Mouse (Mus musculus) C3H10T1/2 (cell line): ENCODE results near the gene Pgls. TPM values are rescaled to one million over a fixed set of nuclear protein-coding genes. Genes with fewer than 3 reads are reported as not detected.

Source experiments
- polyA plus RNA-seq, 2 experiments: library from polyadenylated mRNA; unstranded; fragments of >200 nt; fragmentation: generic; extraction: Trizol; gene quantifications; one replicate each; pipeline ENCODE4 v1.2.1; 2012; ENCODE audit warnings: missing spikeins in 2 of 2

Gene Pgls
- 100 to 1,000 TPM; 229 to 539 TPM for polyA plus RNA-seq

DNA sequence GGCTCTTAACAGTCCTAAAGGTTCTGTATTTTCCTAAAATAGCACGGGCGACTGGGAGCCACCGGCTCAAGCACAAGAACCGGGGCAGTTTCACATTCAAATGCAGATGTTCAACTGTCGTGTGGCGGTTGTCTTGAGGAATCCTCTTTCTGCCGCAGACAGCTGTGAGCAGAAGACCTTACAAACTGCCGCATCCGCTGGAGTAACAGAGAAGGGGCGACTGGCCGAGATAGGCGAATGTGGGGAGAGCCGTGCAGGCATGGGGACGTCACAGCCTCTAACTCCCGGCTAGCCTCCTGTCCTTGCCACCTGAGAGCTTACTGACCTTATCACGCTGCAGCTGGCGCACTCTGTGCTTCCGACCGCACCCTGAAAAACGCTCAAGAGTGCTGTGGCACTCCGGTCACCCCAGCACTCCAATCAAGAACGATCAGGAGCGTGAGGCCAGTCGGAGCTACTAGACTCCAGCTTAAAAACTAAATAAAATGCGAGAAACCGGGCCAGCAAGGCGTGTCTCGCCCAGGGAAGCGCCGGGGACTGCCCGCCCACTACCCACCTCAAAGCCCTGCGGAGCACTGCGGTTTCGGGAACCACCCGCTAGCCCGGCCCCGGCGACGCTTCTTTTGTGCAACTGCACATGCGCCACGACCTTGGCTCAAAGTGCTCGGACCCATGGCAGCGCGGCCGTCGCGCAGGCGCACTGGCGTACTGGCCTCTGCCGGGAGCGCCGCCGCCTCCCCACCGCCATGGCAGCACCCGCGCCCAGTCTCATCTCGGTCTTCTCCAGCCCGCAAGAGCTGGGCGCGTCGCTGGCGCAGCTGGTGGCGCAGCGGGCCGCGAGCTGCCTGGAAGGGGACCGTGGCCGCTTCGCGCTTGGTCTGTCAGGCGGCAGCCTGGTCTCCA, at the start of gene Pgls:
Gene Pgls (plus strand): TSS at position 706 of the 903 bp plus-strand sequence.

GRCm38 (mm10) chr8:71542632-71543343, 49.2 kb upstream of the Pgls start, which contains the start of gene Mvb12a:
TSS of gene Mvb12a (plus strand) at chr8:71542922.

DNA sequence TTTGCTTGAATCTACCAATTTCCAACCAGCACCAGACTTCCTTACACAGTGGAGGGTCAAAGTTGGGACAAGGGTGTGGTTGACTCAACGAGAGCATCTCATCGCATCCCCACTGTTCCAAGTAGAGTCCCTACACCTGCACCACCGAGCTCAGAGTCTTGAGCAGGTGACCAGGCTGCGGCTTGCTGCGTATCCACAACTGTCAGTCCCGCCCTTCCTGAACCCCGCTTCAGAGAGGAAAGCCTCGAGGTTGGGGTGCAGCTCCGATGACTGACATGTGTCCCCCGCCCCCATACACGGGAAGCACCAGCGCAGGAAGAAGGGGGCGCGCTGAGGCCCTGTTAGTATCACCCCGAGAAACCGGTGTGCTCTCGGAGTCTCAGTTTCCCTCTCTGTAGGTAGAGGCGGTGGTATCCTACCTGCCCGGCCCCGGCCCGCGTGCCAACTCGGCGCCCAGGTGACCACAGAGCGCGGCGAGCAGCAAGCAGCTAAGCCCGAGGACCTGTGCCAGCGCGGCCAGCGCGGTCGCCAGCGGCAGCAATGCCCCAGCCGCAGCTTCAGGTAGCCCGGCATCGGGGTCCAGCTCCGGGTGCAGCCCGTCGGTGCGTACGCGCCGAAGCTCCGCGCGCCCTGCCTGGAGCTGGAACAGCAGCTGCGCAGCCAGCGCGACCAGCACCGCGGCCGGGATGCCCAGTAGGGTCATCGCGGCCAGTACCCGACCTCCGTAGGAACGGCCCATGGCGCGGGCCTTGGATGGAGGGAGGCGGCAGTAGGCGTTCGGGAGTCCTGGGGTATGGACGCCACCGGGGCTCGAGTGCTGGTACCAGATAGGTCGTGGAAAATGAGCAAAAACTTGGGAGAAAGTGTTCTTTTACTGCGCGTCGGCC, 33.7 kb upstream of the Pgls start, which contains the start of gene Tmem221:
Gene Tmem221 (minus strand): TSS at position 801 of the 887 bp plus-strand sequence.

GRCm38 (mm10) chr8:71566501-71566900, 25.5 kb upstream of the Pgls start, which contains the start of gene Nxnl1:
TSS of gene Nxnl1 (minus strand) at chr8:71566601.

DNA sequence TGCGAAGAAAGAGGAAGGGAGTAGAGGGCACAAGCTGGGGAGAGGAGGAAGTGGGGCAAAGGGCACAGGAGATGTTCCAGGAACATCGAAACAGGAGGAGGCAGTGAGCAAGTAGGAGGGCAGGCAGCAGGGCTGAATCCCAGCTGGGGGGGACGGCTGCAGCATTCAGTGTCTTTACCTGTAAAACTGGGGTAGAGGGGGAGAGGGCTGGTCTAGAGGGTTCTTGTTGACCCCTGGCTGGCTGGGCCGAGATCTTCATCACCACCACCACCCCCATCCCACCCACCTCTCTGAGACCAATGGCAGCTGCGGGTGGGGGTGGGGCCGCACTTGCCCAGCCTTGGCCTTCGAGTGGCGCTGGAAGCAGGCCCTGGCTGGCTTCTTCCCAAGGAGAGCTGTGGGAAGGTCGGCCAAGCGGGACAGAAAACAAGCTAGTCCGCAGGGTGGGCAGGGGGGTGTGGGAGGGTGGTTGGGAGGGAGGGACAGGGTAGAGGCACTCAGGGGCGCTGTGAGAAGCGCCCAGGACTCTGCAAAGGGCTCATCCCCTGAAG, 23.5 kb upstream of the Pgls start, which contains the start of gene Slc27a1:
Gene Slc27a1 (plus strand): TSS at position 496 of the 551 bp plus-strand sequence.

GRCm38 (mm10) chr8:71597451-71597850, 5.5 kb downstream of the Pgls start, which contains the start of gene Fam129c:
TSS of gene Fam129c (plus strand) at chr8:71597648.

GRCm38 (mm10) chr8:71610822-71611651, 19.1 kb downstream of the Pgls start, which contains the start of gene Colgalt1:
TSS of gene Colgalt1 (plus strand) at chr8:71610998.

Other genes starting within 250 kb of the Pgls start
- gene Use1, start 225.3 kb upstream of the Pgls start, polyA plus RNA-seq = 100 to 1,000 TPM; 189 to 219 TPM
- gene Ocel1, start 220.9 kb upstream of the Pgls start, polyA plus RNA-seq = 10 to 100 TPM; 22.1 to 26.8 TPM
- 10 to 100 TPM; 49.2 to 58.0 TPM for gene Nr2f6, start 210.2 kb upstream of the Pgls start, polyA plus RNA-seq
- gene Ushbp1, start 196.4 kb upstream of the Pgls start, polyA plus RNA-seq = under 1 TPM in 1 of 2 experiments, not detected in 1; 0.08 TPM
- gene Babam1, start 195.3 kb upstream of the Pgls start, polyA plus RNA-seq = 100 to 1,000 TPM; 111 to 146 TPM
- 10 to 100 TPM in 1 of 2 experiments, 1 to 10 TPM in 1; 5.8 to 17.1 TPM for gene Ankle1, start 186.2 kb upstream of the Pgls start, polyA plus RNA-seq
- gene Abhd8, start 128.5 kb upstream of the Pgls start, polyA plus RNA-seq = 100 to 1,000 TPM in 1 of 2 experiments, 10 to 100 TPM in 1; 62.4 to 135 TPM
- 100 to 1,000 TPM in 1 of 2 experiments, 10 to 100 TPM in 1; 85.2 to 111 TPM for gene Mrpl34, start 127.2 kb upstream of the Pgls start, polyA plus RNA-seq
- gene Dda1, start 123.0 kb upstream of the Pgls start, polyA plus RNA-seq = 10 to 100 TPM; 60.9 to 90.0 TPM
- 10 to 100 TPM in 1 of 2 experiments, 1 to 10 TPM in 1; 4.6 to 25.7 TPM for gene Ano8, start 106.2 kb upstream of the Pgls start, polyA plus RNA-seq
- 10 to 100 TPM; 16.4 to 24.2 TPM for gene Gtpbp3, start 104.1 kb upstream of the Pgls start, polyA plus RNA-seq
- 1 to 10 TPM in 1 of 2 experiments, under 1 TPM in 1; 0.33 to 1.3 TPM for gene Plvap, start 80.4 kb upstream of the Pgls start, polyA plus RNA-seq
- under 1 TPM; 0.01 to 0.32 TPM for gene Ccdc194, start 66.5 kb upstream of the Pgls start, polyA plus RNA-seq
- gene Bst2, start 54.7 kb upstream of the Pgls start, polyA plus RNA-seq = 10 to 100 TPM; 11.1 to 98.6 TPM
- 100 to 1,000 TPM; 101 to 142 TPM for gene Mvb12a, start 49.3 kb upstream of the Pgls start, polyA plus RNA-seq
- not detected for gene Tmem221, start 33.3 kb upstream of the Pgls start, polyA plus RNA-seq
- under 1 TPM in 1 of 2 experiments, not detected in 1; 0.04 TPM for gene Nxnl1, start 25.6 kb upstream of the Pgls start, polyA plus RNA-seq
- 10 to 100 TPM; 10.5 to 16.2 TPM for gene Slc27a1, start 23.3 kb upstream of the Pgls start, polyA plus RNA-seq
- gene Fam129c, start 5.5 kb downstream of the Pgls start, polyA plus RNA-seq = 1 to 10 TPM in 1 of 2 experiments, under 1 TPM in 1; 0.47 to 4.4 TPM
- gene Colgalt1, start 18.8 kb downstream of the Pgls start, polyA plus RNA-seq = 10 to 100 TPM; 23.2 to 50.3 TPM
- under 1 TPM; 0.51 to 0.96 TPM for gene Unc13a, start 79.6 kb downstream of the Pgls start, polyA plus RNA-seq
- gene Jak3, start 84.1 kb downstream of the Pgls start, polyA plus RNA-seq = 1 to 10 TPM; 1.3 to 4.2 TPM
- gene Insl3, start 97.0 kb downstream of the Pgls start, polyA plus RNA-seq = 1 to 10 TPM in 1 of 2 experiments, under 1 TPM in 1; 0.28 to 2.8 TPM
- gene B3gnt3, start 109.6 kb downstream of the Pgls start, polyA plus RNA-seq = not detected
- gene Fcho1, start 133.5 kb downstream of the Pgls start, polyA plus RNA-seq = under 1 TPM in 1 of 2 experiments, not detected in 1; 0.01 TPM